Mouse (Mus musculus) midbrain, embryonic 14.5 days (tissue): ENCODE measurements around the gene Th. TPM values are rescaled to one million over a fixed set of nuclear protein-coding genes. Genes with fewer than 3 reads are reported as not detected.
A peak's percentile ranks its signal among the peaks of the same experiment; 100 is the strongest.

ENCODE experiments used
- ATAC-seq: fragments of 200-750 bp; cut with Nextera tagmentation; 2 replicates; pipeline ENCODE4 v1.8.0; 2017; ENCODE audit warnings: moderate number of reproducible peaks, moderate library complexity; ENCODE audit not compliant: low FRiP score, low TSS enrichment
- DNase-seq: peaks from one replicate; pipeline ENCODE4 v3.0.0-alpha.2; 2015
- H3K27ac ChIP-seq: fragments of 300-500 bp; sonication (generic); replicated peaks from 2 replicates; pipeline ENCODE4 v1.5.1; 2014; ENCODE audit warnings: mild to moderate bottlenecking, low read depth, low read length, moderate library complexity
- H3K27me3 ChIP-seq: fragments of 300-500 bp; sonication (generic); 2 replicates; pipeline ENCODE4 v1.6.1; 2014; ENCODE audit warnings: low read length, control low read depth, mixed read lengths; ENCODE audit not compliant: control insufficient read depth, insufficient read depth
- H3K36me3 ChIP-seq: fragments of 300-500 bp; sonication (generic); 2 replicates; pipeline ENCODE4 v1.6.1; 2014; ENCODE audit warnings: low read length, control low read depth; ENCODE audit not compliant: control insufficient read depth, insufficient read depth
- H3K4me1 ChIP-seq: fragments of 300-500 bp; sonication (generic); 2 replicates; pipeline ENCODE4 v1.6.1; 2014; ENCODE audit warnings: mild to moderate bottlenecking, antibody characterized with exemption, low read length, control low read depth; ENCODE audit not compliant: control insufficient read depth, insufficient read depth
- H3K4me2 ChIP-seq: fragments of 300-500 bp; sonication (generic); 2 replicates; pipeline ENCODE4 v1.6.1; 2014; ENCODE audit warnings: mild to moderate bottlenecking, low read length, moderate library complexity
- H3K4me3 ChIP-seq: fragments of 300-500 bp; sonication (generic); replicated peaks from 2 replicates; pipeline ENCODE4 v1.5.1; 2014; ENCODE audit warnings: low read depth, low read length
- H3K9ac ChIP-seq: fragments of 300-500 bp; sonication (generic); replicated peaks from 2 replicates; pipeline ENCODE4 v1.6.1; 2014; ENCODE audit warnings: mild to moderate bottlenecking, low read length, moderate library complexity
- H3K9me3 ChIP-seq: fragments of 300-500 bp; sonication (generic); 2 replicates; pipeline ENCODE4 v1.6.1; 2016; ENCODE audit warnings: low read length, control low read depth, mixed read lengths; ENCODE audit not compliant: control insufficient read depth
- WGBS: fragments of 180-500 bp; shearing (Covaris S2); extraction: QIAGEN DNeasy Blood & Tissue Kit; methylation state at CpG from one replicate; pipeline ENCODE4 v1.1.7; 2014; 5-methylcytosine and 5-hydroxymethylcytosine counted together
- polyA plus RNA-seq: library from polyadenylated mRNA; unstranded; fragments of >200 nt; fragmentation: Nextera tagmentation; extraction: Ambion mirVana; gene quantifications from 2 replicates; pipeline ENCODE4 v1.2.1, GENCODE M21; 2014

Th gene
- polyA plus RNA-seq, 1 experiment from 2014 or later, result 25.9 TPM

DNA sequence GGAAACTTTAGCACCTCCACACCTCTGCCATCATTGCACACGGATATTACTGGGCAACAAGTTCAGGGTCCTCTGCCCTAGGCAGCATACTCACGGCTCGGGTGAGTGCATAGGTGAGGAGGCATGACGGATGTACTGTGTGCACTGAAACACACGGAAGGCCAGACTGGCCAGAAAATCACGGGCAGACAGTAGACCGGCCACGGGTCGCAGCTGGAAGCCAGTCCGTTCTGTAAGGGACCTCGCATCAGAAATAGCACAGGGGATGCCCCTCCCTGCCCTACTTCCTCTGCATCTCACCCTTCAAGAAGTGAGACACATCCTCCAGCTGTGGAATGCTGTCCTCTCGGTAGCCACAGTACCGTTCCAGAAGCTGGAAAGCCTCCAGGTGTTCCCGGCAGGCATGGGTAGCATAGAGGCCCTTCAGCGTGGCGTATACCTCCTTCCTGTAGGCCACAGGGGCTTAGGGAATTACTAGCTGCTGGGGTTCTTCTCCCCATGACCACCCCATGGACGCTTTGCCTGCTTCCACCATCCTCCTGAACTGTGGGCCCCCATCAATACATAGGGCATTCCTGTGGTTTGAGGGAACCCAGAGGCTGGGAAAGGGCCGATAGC is 35.6 kb downstream of the Th start:
- DNase-seq, result no peak
- H3K9ac ChIP-seq, result no peak overlapping the region
- 87% methylated on average over 18 of the region's 18 CpGs for WGBS

DNA sequence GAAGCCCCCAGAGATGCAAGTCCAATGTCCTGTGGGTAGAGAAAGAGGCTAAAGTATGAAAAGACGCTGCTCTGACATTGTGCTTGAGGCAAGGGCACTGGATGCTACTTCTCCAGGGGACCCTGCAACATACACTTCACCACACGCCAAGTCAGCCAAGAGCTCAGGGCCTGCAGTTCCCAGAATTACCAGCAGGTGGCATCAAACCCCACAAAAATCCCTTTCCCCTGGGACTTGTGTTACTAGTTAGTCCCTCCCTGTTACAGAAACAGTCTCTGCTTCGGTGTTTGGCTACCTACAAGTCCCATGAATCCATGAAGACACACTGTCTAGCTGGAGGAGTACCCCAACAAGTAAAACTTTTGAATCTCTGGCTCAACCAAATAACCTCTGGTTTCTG is 36.3 kb downstream of the Th start:
- peak; percentile 94 for DNase-seq
- H3K27ac ChIP-seq, result no peak overlapping the region
- no peak overlapping the region for H3K4me2 ChIP-seq
- no peak overlapping the region for H3K4me3 ChIP-seq
- H3K27me3 ChIP-seq, result no peaks in the 10 kb centered on the region
- no peaks in the 10 kb centered on the region for H3K36me3 ChIP-seq
- no peak overlapping the region for H3K9ac ChIP-seq
- no peak; the same call in 1 of the 2 replicates for ATAC-seq
- H3K9me3 ChIP-seq, result no peaks in the 10 kb centered on the region
- peaks cover under 1% of the 10 kb centered on the region; the same call in 1 of the 2 replicates for H3K4me1 ChIP-seq
- WGBS, result 3% methylated on average over 3 of the region's 3 CpGs

More for the DNA sequence above, 35.6 kb downstream of the Th start:
- H3K4me1 ChIP-seq, result peaks cover 3% of the 10 kb centered on the region; the same call in 1 of the 2 replicates
- H3K27me3 ChIP-seq, result no peaks in the 10 kb centered on the region
- H3K27ac ChIP-seq, result no peak overlapping the region
- ATAC-seq, result no peak
- H3K4me3 ChIP-seq, result no peak overlapping the region
- no peaks in the 10 kb centered on the region for H3K36me3 ChIP-seq
- H3K9me3 ChIP-seq, result no peaks in the 10 kb centered on the region
- no peak overlapping the region for H3K4me2 ChIP-seq

DNA sequence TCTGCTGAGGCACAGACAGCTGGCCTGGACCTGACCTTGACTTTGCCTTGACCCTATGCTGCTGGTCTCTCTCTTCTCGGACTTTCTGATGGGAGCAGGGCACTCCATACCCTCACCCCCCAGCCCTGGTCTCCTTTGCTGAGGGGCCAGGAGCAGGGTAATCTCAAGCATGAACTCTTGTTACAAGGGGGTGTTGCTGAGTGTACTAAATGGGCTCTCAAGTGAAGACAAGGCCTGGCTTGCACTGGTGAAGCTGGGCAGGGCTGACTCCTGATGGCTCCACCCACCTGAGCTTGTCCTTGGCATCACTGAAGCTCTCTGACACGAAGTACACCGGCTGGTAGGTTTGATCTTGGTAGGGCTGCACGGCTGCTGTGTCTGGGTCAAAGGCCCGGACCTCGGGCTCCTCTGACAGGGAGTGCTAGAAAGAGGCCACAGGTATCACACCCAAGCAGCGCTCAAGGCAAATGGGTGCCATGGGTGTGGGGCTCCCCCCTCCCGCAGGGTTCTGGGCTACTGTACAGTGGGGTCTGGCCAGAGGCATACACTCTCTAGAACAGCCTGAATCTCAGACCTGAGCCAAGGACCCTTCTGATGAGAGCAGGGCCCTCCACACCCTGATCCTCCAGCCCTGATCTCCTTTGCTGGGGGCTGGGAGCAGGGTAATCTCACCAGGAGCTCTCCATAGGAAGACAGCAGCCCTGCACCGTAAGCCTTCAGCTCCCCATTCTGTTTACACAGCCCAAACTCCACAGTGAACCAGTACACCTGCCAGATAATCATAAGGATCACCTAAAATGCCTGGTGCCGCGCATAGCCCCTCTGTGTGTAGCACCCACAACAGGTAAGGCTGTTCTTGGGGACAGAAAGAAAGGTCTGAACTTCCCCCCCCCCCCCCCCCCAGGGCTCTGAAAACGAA is 36.9 kb downstream of the Th start:
- no peak for DNase-seq
- 64% methylated on average over 12 of the region's 12 CpGs for WGBS
- Histone ChIP-seq H3K9me3 (no peaks in the 10 kb centered on the region), H3K4me3 (no peak overlapping the region), H3K4me2 (no peak overlapping the region), H3K27ac (no peak overlapping the region), H3K27me3 (no peaks in the 10 kb centered on the region), H3K36me3 (no peaks in the 10 kb centered on the region), H3K4me1 (no peaks in the 10 kb centered on the region), H3K9ac (no peak overlapping the region)
- ATAC-seq, result no peak

DNA sequence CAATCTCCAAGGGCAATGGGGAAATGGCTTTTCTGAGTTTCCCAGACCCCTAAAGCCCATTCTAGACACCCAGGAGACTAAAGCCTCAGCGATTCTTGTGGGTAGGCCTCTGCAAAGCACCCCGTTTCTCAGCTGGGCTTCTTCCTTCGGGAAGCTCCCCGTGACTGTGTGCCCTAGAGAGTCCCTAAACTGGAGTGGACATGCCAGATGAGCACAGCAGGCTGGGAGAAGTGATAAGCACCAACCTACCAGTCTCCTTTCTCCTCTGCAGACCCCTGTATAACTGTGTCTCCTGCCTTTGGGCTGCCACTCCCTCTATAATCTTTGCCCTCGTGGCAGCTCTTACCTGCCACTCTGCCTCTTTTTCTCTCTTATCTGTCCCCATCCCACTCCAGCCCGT is 37.6 kb downstream of the Th start:
- no peak overlapping the region for H3K27ac ChIP-seq
- H3K4me2 ChIP-seq, result no peak overlapping the region
- no peak overlapping the region for H3K9ac ChIP-seq
- DNase-seq (no peak), ATAC-seq (no peak)
- no peaks in the 10 kb centered on the region for H3K36me3 ChIP-seq
- no peaks in the 10 kb centered on the region for H3K4me1 ChIP-seq
- H3K9me3 ChIP-seq, result no peaks in the 10 kb centered on the region
- no peak overlapping the region for H3K4me3 ChIP-seq
- no peaks in the 10 kb centered on the region for H3K27me3 ChIP-seq
- 78% methylated on average over 6 of the region's 6 CpGs for WGBS

DNA sequence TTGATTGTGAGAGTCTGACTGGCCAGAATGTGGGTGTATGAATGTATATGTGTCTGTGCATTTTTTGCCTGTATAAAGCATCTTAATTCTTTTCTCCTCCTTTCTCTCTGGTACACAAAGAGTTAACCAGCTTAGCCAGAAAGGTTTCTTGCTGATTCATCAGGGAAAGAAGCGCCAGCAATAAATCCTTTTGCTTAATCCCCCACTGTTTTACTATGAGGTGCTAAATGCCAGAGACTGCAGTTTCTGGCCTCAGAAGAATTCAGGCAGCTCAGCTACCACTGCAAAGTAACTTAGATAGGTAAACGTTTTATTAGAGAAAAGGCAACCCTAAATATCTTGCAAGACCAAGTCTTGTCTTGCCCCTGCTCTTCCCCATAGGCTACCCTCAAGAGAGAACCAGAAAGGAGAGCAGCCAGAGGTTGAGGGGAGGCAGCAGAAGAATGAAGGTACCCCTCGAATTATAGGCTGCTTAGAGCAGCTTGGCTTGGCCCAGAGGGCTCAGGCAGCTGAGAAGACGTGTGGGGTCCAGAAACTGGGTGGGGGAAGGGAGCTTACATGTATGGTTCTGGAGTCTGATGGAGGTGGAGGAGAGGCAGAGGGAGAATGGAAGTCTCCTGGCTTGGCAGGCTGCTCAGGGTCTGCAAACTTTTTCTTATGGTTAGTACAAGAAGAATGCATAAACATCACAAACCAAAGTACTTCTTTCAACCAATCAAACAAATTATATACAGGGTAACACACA is 61.3 kb downstream of the Th start:
- ATAC-seq (no peak), DNase-seq (peak; percentile 39)
- no peaks in the 10 kb centered on the region for H3K27me3 ChIP-seq
- WGBS, result 3% methylated on average over 4 of the region's 4 CpGs
- no peak overlapping the region for H3K4me3 ChIP-seq
- H3K4me2 ChIP-seq, result no peak overlapping the region
- H3K9ac ChIP-seq, result no peak overlapping the region
- H3K36me3 ChIP-seq, result no peaks in the 10 kb centered on the region
- no peak overlapping the region for H3K27ac ChIP-seq
- H3K9me3 ChIP-seq, result no peaks in the 10 kb centered on the region
- no peaks in the 10 kb centered on the region for H3K4me1 ChIP-seq

DNA sequence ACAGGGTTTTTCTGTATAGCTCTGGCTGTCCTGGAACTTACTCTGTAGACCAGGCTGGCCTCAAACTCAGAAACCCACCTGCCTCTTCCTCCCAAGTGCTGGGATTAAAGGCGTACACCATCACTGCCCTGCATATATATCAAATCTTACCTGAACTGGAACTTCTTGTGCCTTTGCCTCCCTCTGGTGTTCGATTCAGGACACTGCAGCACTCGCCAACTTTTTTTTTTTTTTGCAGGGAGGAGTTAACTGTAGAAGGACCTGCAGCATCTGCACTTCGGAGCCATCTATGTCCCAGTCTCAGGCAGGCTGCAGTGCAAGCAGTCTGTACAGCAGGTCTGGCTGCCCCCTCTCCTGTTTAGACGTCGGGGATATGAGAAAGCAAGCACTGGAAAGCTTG is 80.2 kb downstream of the Th start:
- ATAC-seq, result no peak
- H3K9me3 ChIP-seq, result no peaks in the 10 kb centered on the region
- no peak overlapping the region for H3K27ac ChIP-seq
- no peak overlapping the region for H3K4me2 ChIP-seq
- no peaks in the 10 kb centered on the region for H3K36me3 ChIP-seq
- H3K9ac ChIP-seq, result no peak overlapping the region
- no peak overlapping the region for H3K4me3 ChIP-seq
- WGBS, result 23% methylated on average over 6 of the region's 6 CpGs
- peak; percentile 65 for DNase-seq
- H3K27me3 ChIP-seq, result no peaks in the 10 kb centered on the region
- no peaks in the 10 kb centered on the region for H3K4me1 ChIP-seq

Other genes with a start within 250 kb of the Th start
- not detected in 2 replicates for gene Ins2, start 187.7 kb downstream of the Th start, polyA plus RNA-seq
- gene Ascl2, start 38.1 kb upstream of the Th start, polyA plus RNA-seq, result 0.47 and 0.61 TPM in 2 replicates
- gene Tspan32, start 73.9 kb upstream of the Th start, polyA plus RNA-seq, result 0.27 and 0.57 TPM in 2 replicates
- gene Cd81, start 121.6 kb upstream of the Th start, polyA plus RNA-seq, result 316 and 322 TPM in 2 replicates
- gene Tssc4, start 138.1 kb upstream of the Th start, polyA plus RNA-seq, result 70.4 and 102 TPM in 2 replicates
- 0.40 and 1.3 TPM in 2 replicates for gene Trpm5, start 163.5 kb upstream of the Th start, polyA plus RNA-seq
- gene Kcnq1, start 175.2 kb upstream of the Th start, polyA plus RNA-seq, result 1.2 and 2.0 TPM in 2 replicates